Mouse (Mus musculus) CD4-positive, CD25-positive, alpha-beta regulatory T cell (primary cell): ENCODE measurements around the gene Dolpp1. TPM values are rescaled to one million over a fixed set of nuclear protein-coding genes. Genes with fewer than 3 reads are reported as not detected.

ENCODE experiments used
- polyA plus RNA-seq: library from polyadenylated mRNA; unstranded; fragments of 100-300 nt; shearing (Covaris generic); gene quantifications from one replicate; pipeline ENCODE4 v1.2.1, GENCODE M21; 2017

The Dolpp1 gene
- 32.8 TPM for polyA plus RNA-seq

GRCm38 (mm10) chr2:30392114-30392576 is at the start of gene Dolpp1:
Gene Dolpp1, plus strand, starts transcription at chr2:30392254.

GRCm38 (mm10) chr2:30358533-30359531 is 33.2 kb upstream of the Dolpp1 start, which contains the start of gene Sh3glb2:
Gene Sh3glb2, minus strand, starts transcription at chr2:30359337.

GRCm38 (mm10) chr2:30363773-30364650 is 28.0 kb upstream of the Dolpp1 start, which contains the start of gene Miga2:
Gene Miga2, plus strand, starts transcription at chr2:30364233.

GRCm38 (mm10) chr2:30415157-30415935 is 23.3 kb downstream of the Dolpp1 start, which contains the start of gene Crat:
Gene Crat, minus strand, starts transcription at chr2:30415813.

GRCm38 (mm10) chr2:30415936-30416648 is 24.0 kb downstream of the Dolpp1 start, which contains the start of gene Ptpa:
Gene Ptpa, plus strand, starts transcription at chr2:30416039.

Other genes starting within 250 kb of the Dolpp1 start
- gene Endog, start 220.8 kb upstream of the Dolpp1 start, polyA plus RNA-seq, result 23.8 TPM
- gene Spout1, start 213.8 kb upstream of the Dolpp1 start, polyA plus RNA-seq, result 42.2 TPM
- 17.1 TPM for gene Kyat1, start 186.4 kb upstream of the Dolpp1 start, polyA plus RNA-seq
- gene Lrrc8a, start 154.5 kb upstream of the Dolpp1 start, polyA plus RNA-seq, result 6.6 TPM
- 6.8 TPM for gene Gm28035, start 151.7 kb upstream of the Dolpp1 start, polyA plus RNA-seq
- gene Phyhd1, start 126.1 kb upstream of the Dolpp1 start, polyA plus RNA-seq, result 6.3 TPM
- 4.4 TPM for gene Gm28038, start 111.2 kb upstream of the Dolpp1 start, polyA plus RNA-seq
- gene Dolk, start 105.9 kb upstream of the Dolpp1 start, polyA plus RNA-seq, result 17.0 TPM
- 21.9 TPM for gene Nup188, start 105.9 kb upstream of the Dolpp1 start, polyA plus RNA-seq
- 154 TPM for gene Sh3glb2, start 32.9 kb upstream of the Dolpp1 start, polyA plus RNA-seq
- 12.9 TPM for gene Miga2, start 28.0 kb upstream of the Dolpp1 start, polyA plus RNA-seq
- gene Crat, start 23.6 kb downstream of the Dolpp1 start, polyA plus RNA-seq, result 8.1 TPM
- gene Ptpa, start 23.8 kb downstream of the Dolpp1 start, polyA plus RNA-seq, result 113 TPM
- gene Ier5l, start 82.0 kb downstream of the Dolpp1 start, polyA plus RNA-seq, result 1.9 TPM
- 1.4 TPM for gene Cstad, start 202.8 kb downstream of the Dolpp1 start, polyA plus RNA-seq